Mouse (Mus musculus) midbrain, embryonic 13.5 days (tissue): ENCODE measurements around the gene Bmp8a. TPM values are rescaled to one million over a fixed set of nuclear protein-coding genes. Genes with fewer than 3 reads are reported as not detected.
"Not testable (repeated sequence)": the region's sequence is repeated elsewhere in the genome, so short reads cannot be mapped to it uniquely, and the experiment has no call there.

Experiments used
- ATAC-seq: fragments of 200-750 bp; cut with Nextera tagmentation; 2 replicates; pipeline ENCODE4 v1.8.0; 2017; ENCODE audit warnings: mild to moderate bottlenecking, moderate TSS enrichment, moderate library complexity
- H3K27ac ChIP-seq: fragments of 300-500 bp; sonication (generic); 2 replicates; pipeline ENCODE4 v1.5.1; 2015; ENCODE audit warnings: inconsistent platforms, mild to moderate bottlenecking, moderate library complexity
- H3K27me3 ChIP-seq: fragments of 300-500 bp; sonication (generic); 2 replicates; pipeline ENCODE4 v1.6.1; 2015; ENCODE audit warnings: mild to moderate bottlenecking, inconsistent platforms
- H3K36me3 ChIP-seq: fragments of 300-500 bp; sonication (generic); 2 replicates; pipeline ENCODE4 v1.6.1; 2015; ENCODE audit warnings: mild to moderate bottlenecking, inconsistent platforms
- H3K4me1 ChIP-seq: fragments of 300-500 bp; sonication (generic); replicated peaks from 2 replicates; pipeline ENCODE4 v1.6.1; 2015; ENCODE audit warnings: inconsistent platforms
- H3K4me2 ChIP-seq: fragments of 300-500 bp; sonication (generic); replicated peaks from 2 replicates; pipeline ENCODE4 v1.6.1; 2015; ENCODE audit warnings: moderate library complexity, mild to moderate bottlenecking, inconsistent platforms
- H3K4me3 ChIP-seq: fragments of 300-500 bp; sonication (generic); replicated peaks from 2 replicates; pipeline ENCODE4 v1.5.1; 2015; ENCODE audit warnings: mild to moderate bottlenecking, inconsistent platforms
- H3K9ac ChIP-seq: fragments of 300-500 bp; sonication (generic); replicated peaks from 2 replicates; pipeline ENCODE4 v1.6.1; 2015; ENCODE audit warnings: mild to moderate bottlenecking, inconsistent platforms
- H3K9me3 ChIP-seq: fragments of 300-500 bp; sonication (generic); 2 replicates; pipeline ENCODE4 v1.6.1; 2016; ENCODE audit warnings: mild to moderate bottlenecking, inconsistent platforms
- WGBS: fragments of 180-500 bp; shearing (Covaris S2); methylation state at CpG from one replicate; pipeline ENCODE4 v1.1.7; 2015; 5-methylcytosine and 5-hydroxymethylcytosine counted together
- polyA plus RNA-seq: library from polyadenylated mRNA; unstranded; fragments of >200 nt; fragmentation: Nextera tagmentation; extraction: Ambion mirVana; gene quantifications from 2 replicates; pipeline ENCODE4 v1.2.1, GENCODE M21; 2015

The Bmp8a gene
- polyA plus RNA-seq, 1 experiment from 2014 or later: 0.13 TPM

DNA sequence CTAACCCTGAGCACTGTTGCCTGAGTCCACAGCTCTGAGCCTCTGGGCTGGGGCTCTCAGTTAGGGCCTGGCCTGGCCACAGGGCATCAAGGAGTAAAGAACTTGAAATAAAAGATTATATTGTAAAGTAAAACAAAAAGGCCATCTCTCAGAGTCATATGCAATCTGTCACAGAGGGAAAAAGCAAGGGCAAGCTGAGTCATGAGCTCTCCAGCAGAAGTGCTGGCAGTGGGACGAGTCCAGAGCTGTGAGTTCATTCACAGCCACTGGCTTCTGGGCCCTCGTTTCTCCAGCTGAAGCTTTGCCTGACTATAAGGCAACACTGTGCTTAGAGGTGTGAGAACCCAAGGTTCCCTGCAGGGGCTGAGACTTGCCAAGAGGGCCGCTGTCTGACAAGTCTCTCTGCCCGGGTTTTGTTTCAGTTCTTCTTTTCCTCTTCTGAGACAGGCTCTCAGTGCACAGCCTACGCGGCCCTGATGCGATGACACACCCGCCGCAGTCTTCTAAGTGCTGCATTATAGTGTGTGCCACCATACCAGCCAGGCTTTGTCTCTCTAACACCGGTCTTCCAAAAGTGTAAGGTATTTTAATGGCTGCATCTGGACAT lies 10.3 kb upstream of the Bmp8a start:
- ATAC-seq: no peak
- Histone ChIP-seq H3K4me1 (no peaks in the 10 kb centered on the region), H3K27me3 (no peaks in the 10 kb centered on the region), H3K9ac (no peak overlapping the region), H3K27ac (no peak overlapping the region), H3K4me2 (no peak overlapping the region), H3K9me3 (no peaks in the 10 kb centered on the region), H3K4me3 (no peak overlapping the region), H3K36me3 (peaks cover 88% of the 10 kb centered on the region)
- 95% methylated on average over 10 of the region's 10 CpGs for WGBS

DNA sequence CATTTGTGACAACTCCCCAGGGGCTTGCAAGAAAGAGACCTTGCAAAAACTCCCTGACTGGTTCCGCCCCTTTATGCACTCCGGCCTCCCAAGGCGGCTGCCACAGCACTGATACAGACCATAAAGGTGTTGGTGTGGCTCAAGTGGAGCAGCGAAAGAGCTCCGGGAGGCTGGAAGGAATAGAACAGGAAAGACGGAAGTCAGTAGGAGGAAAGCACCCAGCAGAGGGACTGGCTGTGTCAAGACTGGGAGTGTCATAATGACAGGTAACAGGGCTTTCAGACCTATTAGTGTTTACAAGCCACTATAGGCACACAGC lies 378 bp upstream of the Bmp8a start:
- Histone ChIP-seq H3K27ac (no peak overlapping the region), H3K9me3 (no peaks in the 10 kb centered on the region), H3K4me2 (peak overlapping the region; percentile 88), H3K36me3 (peaks cover 19% of the 10 kb centered on the region), H3K4me1 (peaks cover 17% of the 10 kb centered on the region), H3K27me3 (peaks cover 51% of the 10 kb centered on the region), H3K9ac (0 out of 2 replicates have a peak overlapping the region, but pooled peaks have one; percentile 55), H3K4me3 (peak overlapping the region; percentile 52)
- WGBS: 11% methylated on average over 6 of the region's 6 CpGs
- ATAC-seq: no peak

DNA sequence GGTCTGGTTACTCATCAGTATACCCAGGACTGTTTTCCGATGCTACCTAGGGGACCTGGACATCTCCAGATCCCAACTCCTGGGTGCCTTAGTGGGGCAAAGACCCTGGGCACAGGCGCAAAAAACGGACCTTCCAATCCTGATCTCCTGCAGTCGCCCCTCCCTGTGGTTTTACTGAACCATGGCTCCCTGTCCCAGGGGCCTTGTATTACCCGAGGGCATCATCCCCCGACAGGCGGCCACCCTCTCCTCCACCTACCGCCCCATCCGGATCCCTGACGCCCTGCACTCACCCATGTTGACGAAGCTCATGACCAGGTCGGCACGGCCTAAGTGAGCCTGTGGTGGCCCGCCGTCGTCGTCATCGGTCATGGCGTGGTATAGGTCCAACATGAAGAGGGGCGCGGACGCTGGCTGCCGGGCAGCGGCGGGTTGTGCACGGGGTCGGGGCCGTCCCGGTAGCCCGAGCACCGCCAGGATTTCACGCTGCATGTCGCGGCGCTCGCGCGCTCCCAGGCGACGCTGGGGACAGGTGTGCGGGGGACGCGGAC lies 886 bp downstream of the Bmp8a start:
- peak overlapping the region; percentile 55; the same call in 1 of the 2 replicates for H3K9ac ChIP-seq
- WGBS: 3% methylated on average over 43 of the region's 43 CpGs
- H3K4me1 ChIP-seq: peaks cover 17% of the 10 kb centered on the region
- H3K36me3 ChIP-seq: peaks cover 7% of the 10 kb centered on the region
- peak; percentile 32 for ATAC-seq
- H3K9me3 ChIP-seq: no peaks in the 10 kb centered on the region
- H3K4me2 ChIP-seq: peak overlapping the region; percentile 88
- H3K27ac ChIP-seq: no peak overlapping the region
- peak overlapping the region; percentile 52 for H3K4me3 ChIP-seq
- H3K27me3 ChIP-seq: peaks cover 51% of the 10 kb centered on the region

DNA sequence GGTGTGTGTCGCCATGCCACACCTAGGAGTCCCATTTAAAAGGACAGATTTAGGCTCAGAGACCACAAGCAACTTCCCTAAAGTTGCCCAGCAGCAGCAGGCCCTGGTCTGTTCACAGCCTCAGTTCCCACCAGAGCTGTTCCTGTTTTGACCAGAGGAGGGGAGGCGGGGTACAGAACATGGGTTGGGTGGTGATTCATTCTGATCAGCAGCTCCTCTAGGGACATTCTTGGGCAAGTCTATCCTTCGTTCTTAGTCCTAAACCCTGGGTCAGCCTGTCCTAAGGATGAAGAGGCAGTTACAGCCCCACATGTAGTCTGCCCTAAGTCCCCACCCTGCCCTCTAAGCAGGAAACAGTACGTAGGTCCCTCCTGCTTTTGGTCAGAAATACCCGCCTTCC lies 2.8 kb downstream of the Bmp8a start:
- Histone ChIP-seq H3K27ac (no peak overlapping the region), H3K9ac (no peak overlapping the region), H3K4me1 (peaks cover 17% of the 10 kb centered on the region), H3K4me3 (no peak overlapping the region), H3K9me3 (no peaks in the 10 kb centered on the region), H3K36me3 (no peaks in the 10 kb centered on the region), H3K27me3 (peaks cover 53% of the 10 kb centered on the region), H3K4me2 (no peak overlapping the region)
- 74% methylated on average over 5 of the region's 5 CpGs for WGBS
- ATAC-seq: no peak

DNA sequence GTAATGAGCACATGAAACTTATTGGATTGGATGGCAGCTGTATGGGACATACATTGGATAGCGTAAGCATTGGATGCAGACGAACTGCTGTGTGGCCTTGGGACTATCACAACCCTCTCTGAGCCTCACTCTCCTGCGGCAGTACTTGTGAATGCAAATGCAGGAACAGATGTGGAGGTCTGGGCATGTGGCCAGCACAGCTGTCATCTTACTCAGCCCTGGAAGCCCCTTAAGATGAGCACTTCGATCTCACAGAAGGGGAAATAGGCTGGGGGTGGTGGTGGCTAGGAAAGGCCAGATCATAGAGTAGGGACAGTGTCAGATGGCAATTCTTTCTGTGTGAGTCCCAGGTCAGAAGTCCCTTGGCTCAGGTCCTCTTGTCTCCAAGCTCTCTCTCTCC lies 5.4 kb downstream of the Bmp8a start:
- Histone ChIP-seq H3K9ac (no peak overlapping the region), H3K27me3 (peaks cover 31% of the 10 kb centered on the region), H3K9me3 (no peaks in the 10 kb centered on the region), H3K36me3 (no peaks in the 10 kb centered on the region), H3K27ac (no peak overlapping the region), H3K4me3 (no peak overlapping the region), H3K4me2 (no peak overlapping the region), H3K4me1 (peaks cover 8% of the 10 kb centered on the region)
- ATAC-seq: no peak
- 82% methylated on average over 4 of the region's 4 CpGs for WGBS

DNA sequence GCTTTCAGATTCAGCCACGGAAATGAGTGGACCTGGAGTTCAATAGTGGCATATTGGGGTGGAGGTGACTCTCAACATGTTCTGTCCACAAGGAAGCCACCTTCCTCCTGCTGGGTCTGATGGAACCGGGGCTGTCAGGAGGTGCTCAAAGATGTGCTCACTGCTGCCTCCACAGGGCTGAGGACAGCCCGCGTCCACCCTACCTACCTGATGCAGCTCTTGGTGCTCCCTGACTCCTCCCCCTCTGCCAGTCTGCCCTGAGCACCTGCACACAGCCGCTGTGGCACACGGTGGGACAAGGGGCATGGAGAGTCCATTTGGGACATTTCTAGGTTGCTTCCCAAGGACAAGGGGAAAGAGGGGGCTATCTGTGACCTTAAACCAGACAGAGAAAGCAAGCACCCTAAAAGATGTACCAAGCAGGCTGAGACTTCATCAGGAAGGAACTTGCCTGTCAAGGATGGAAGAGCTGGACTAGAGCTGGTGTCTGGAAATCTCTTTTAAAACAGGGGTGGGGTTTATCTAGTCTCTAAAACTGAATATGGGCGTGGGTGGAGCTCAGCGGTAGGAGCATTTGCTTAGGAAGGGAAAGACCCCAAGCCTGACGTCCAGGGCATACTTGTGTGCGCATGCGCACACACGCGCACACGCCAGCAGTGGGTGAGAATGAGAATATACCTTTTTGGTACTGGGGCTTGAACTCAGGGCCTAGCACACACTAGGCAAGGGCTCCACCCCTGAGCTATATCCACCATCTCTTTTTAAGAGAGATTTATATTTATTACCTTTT lies 7.1 kb downstream of the Bmp8a start:
- no peaks in the 10 kb centered on the region for H3K4me1 ChIP-seq
- no peaks in the 10 kb centered on the region for H3K36me3 ChIP-seq
- no peak overlapping the region for H3K9ac ChIP-seq
- H3K9me3 ChIP-seq: no peaks in the 10 kb centered on the region
- H3K4me2 ChIP-seq: no peak overlapping the region
- 73% methylated on average over 14 of the region's 14 CpGs for WGBS
- no peak for ATAC-seq
- no peak overlapping the region for H3K27ac ChIP-seq
- peaks cover 14% of the 10 kb centered on the region for H3K27me3 ChIP-seq
- no peak overlapping the region for H3K4me3 ChIP-seq

DNA sequence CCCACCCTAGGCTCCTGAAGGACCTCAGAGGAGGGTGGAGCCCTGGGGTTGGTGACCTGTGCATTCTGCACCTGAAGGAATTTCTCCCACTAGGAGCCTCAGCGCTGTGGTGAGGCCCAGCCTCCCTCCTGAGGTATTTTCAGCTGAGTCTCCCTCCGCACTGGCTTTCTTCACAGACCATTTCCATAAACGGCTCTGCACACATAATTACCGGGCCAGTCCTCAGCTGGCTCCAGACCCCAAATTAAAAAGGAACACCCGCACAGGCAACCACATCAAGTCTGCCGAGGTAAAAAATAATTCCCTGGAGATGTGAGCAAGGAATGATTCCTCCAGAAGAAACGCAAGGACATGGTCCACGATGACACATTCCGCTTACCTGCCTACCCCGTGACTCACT lies 7.8 kb downstream of the Bmp8a start:
- not testable (repeated sequence) for H3K27ac ChIP-seq, H3K9ac ChIP-seq, H3K27me3 ChIP-seq, H3K36me3 ChIP-seq, H3K9me3 ChIP-seq, H3K4me1 ChIP-seq, H3K4me3 ChIP-seq, H3K4me2 ChIP-seq, ATAC-seq
- 80% methylated on average over 10 of the region's 10 CpGs for WGBS

DNA sequence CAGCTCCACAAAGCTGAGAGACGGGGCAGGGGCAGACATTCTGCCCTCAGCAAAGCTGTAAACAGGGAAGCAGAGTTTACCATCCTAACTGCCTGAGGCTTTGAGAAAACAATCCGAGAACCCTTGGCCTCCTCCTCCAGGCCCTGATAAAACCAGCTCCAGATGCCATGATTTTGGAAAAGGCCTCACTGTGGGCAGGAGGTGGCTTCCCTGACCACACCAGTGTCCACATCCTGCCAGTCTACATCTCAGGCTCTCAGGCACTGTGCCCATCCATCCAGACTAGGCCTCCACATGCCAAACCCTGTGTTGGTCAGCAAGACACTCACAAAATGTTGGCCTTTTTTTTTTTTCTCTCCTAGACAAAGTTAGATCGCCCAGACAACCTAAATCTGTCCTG lies 8.9 kb downstream of the Bmp8a start:
- WGBS: 85% methylated on average over 3 of the region's 3 CpGs
- H3K4me2 ChIP-seq: no peak overlapping the region

DNA sequence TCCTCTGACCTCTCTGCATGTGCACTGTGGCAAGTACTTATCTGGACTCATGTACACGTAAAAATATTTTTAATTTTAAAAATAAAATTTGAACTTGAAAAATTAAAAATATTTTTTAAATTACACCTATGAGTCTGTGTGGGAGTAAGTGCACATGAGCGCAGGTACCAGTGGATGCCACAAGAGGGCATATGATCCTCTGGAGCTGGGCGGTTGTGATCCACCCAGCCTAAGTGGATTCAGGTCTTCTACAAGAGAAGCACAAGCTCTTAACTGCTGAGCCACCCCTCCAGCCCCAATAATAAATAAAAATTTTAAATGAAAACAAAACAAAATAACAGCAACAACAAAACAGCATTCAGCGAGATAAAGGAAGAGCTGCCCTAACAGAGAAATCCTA lies 9.9 kb downstream of the Bmp8a start:
- no peak for ATAC-seq
- Histone ChIP-seq H3K36me3 (no peaks in the 10 kb centered on the region), H3K27ac (no peak overlapping the region), H3K4me1 (no peaks in the 10 kb centered on the region), H3K9ac (no peak overlapping the region), H3K4me3 (no peak overlapping the region), H3K4me2 (no peak overlapping the region), H3K27me3 (peaks cover 3% of the 10 kb centered on the region; the same call in 1 of the 2 replicates), H3K9me3 (no peaks in the 10 kb centered on the region)
- WGBS: 99% methylated on average over 4 of the region's 4 CpGs

More for the DNA sequence above, 8.9 kb downstream of the Bmp8a start:
- H3K27me3 ChIP-seq: peaks cover 3% of the 10 kb centered on the region; the same call in 1 of the 2 replicates
- no peak for ATAC-seq
- no peak overlapping the region for H3K27ac ChIP-seq
- no peaks in the 10 kb centered on the region for H3K36me3 ChIP-seq
- H3K9ac ChIP-seq: no peak overlapping the region
- H3K4me3 ChIP-seq: no peak overlapping the region
- H3K9me3 ChIP-seq: no peaks in the 10 kb centered on the region
- H3K4me1 ChIP-seq: no peaks in the 10 kb centered on the region

DNA sequence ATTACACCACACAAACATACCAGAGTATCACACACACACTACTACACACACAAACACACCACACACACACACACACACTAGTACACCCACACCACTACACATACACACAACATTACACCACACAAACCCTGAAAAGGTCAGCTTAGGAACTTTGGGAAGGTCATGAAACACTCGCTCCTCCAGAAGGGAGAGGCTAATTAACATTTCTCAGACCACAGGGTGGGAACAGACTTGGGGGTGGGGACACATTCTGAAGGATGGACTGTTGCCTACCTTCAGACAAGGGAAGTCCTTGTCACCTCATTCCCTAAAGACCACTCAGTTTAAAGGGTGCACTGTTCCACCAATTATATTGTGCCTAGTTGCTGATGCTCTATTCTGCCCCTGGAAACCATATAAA lies 11.1 kb downstream of the Bmp8a start:
- not testable (repeated sequence) for H3K9ac ChIP-seq, H3K27me3 ChIP-seq, H3K4me1 ChIP-seq, H3K9me3 ChIP-seq, H3K4me2 ChIP-seq, ATAC-seq, H3K4me3 ChIP-seq, H3K36me3 ChIP-seq, H3K27ac ChIP-seq
- 90% methylated on average over 1 of the region's 1 CpGs for WGBS

DNA sequence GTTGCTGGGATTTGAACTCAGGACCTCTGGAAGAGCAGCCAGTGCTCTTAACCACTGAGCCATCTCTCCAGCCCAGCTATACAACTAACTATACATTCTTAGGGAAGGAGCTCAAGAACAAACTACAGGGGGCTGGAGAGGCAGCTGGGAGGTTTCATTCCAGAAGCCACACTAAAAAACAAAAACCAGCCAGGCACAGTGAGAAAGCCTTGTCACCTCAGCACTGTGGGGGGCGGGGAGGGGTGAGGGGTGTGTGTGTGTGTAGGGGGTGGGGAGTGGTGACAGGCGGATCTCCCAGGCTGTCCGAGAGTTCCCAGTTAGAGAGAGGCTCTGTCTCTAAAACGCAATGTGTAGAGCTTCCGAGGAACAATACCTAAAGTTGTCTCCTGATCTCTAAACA lies 11.7 kb downstream of the Bmp8a start:
- Histone ChIP-seq H3K9me3 (no peaks in the 10 kb centered on the region), H3K9ac (no peak overlapping the region), H3K4me3 (no peak overlapping the region), H3K4me2 (no peak overlapping the region), H3K27me3 (peaks cover 3% of the 10 kb centered on the region; the same call in 1 of the 2 replicates), H3K4me1 (no peaks in the 10 kb centered on the region), H3K27ac (no peak overlapping the region), H3K36me3 (no peaks in the 10 kb centered on the region)
- ATAC-seq: no peak
- 77% methylated on average over 5 of the region's 5 CpGs for WGBS

DNA sequence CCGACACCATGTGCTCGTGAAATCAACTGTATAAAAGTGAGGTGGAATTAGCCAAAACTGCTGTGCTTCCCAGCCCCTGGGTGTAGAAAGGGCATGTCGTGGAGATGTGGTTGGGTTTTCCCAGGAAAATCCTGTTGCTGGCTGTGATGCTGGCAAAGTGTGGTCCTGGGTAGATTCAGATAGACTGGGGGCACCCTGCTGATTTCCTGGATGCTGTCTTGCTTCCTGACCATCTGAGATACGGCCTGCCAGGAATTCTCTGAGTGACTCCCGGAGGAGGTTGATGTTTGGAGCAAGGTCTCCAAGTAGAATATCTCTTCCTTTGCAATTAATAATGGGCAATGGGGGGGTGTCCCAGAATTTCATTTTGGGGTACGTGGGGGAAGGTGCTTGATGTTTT lies 14.1 kb downstream of the Bmp8a start:
- Histone ChIP-seq H3K27me3 (peaks cover 8% of the 10 kb centered on the region), H3K4me1 (no peaks in the 10 kb centered on the region), H3K4me3 (no peak overlapping the region), H3K27ac (no peak overlapping the region), H3K9me3 (no peaks in the 10 kb centered on the region), H3K9ac (no peak overlapping the region), H3K36me3 (no peaks in the 10 kb centered on the region), H3K4me2 (no peak overlapping the region)
- WGBS: 79% methylated on average over 6 of the region's 6 CpGs
- ATAC-seq: no peak
